In genomic region chr5:28317917-28318267, GRCm38 (mm10) we compare ENCODE assay signal across 8 mouse cellular contexts. TPM values are rescaled to one million over a fixed set of nuclear protein-coding genes. Genes with fewer than 3 reads are reported as not detected.
DNase-seq lines count a peak whose midpoint lies in the region; ATAC-seq and TF ChIP-seq lines count a peak whose summit lies in the region.

No protein-coding gene starts in this region.

- peak in 1 of 2 experiments; percentile 55 for DNase-seq in spleen, adult 2 months (ENCODE audit: low read depth in 1 of 2, low spot score in 2 of 2)
- no peak for DNase-seq in spleen, postnatal 14 days (ENCODE audit: low spot score in 2 of 2)
- peak; percentile 22 for DNase-seq in embryo, embryonic 9.5 days (ENCODE audit: extremely low spot score)
- peak; percentile 27 for DNase-seq in neural tube, embryonic 10.5 days (ENCODE audit: extremely low spot score, low spot score)
- DNase-seq in urinary bladder, postnatal 14 days (ENCODE audit: low spot score) = no peak
- DNase-seq in gastrocnemius, postnatal 25 days = no peak

- peak; percentile 47 for ATAC-seq in inflammation-experienced regulatory T-cells, adult 6 months
- ATAC-seq in megakaryocyte-erythroid progenitor cell, adult 5-6 weeks (replicated peaks; ENCODE audit: low FRiP score, low TSS enrichment, poor library complexity, severe bottlenecking) = no peak

- peak overlapping the region; percentile 34 for H3K4me3 ChIP-seq in spleen, adult 2 months (ENCODE audit: extremely low read depth, insufficient read depth, insufficient read length)

- H3K4me1 ChIP-seq in spleen, adult 2 months (ENCODE audit: control insufficient read depth, insufficient read depth, insufficient read length) = peaks cover 9% of the 10 kb centered on the region

- H3K36me3 ChIP-seq in spleen, adult 2 months (ENCODE audit: control insufficient read depth, insufficient read depth, low read length) = no peaks in the 10 kb centered on the region

- H3K27ac ChIP-seq in spleen, adult 2 months (ENCODE audit: insufficient read depth, low read length) = no peak overlapping the region

- no peak for TF ChIP-seq POLR2A in spleen, adult 2 months (IDR thresholded peaks at IDR 0.05; ENCODE audit: low read depth, low read length)

- H3K27me3 ChIP-seq in spleen, adult 2 months (ENCODE audit: control insufficient read depth, insufficient read depth, low read length) = no peaks in the 10 kb centered on the region

- no peak for TF ChIP-seq CTCF in spleen, adult 2 months (IDR thresholded peaks at IDR 0.05; ENCODE audit: extremely low read depth, insufficient read depth, insufficient read length, insufficient replicate concordance)

- WGBS in spleen, adult 2 months = 1% methylated on average over 3 of the region's 3 CpGs

RNA-seq across cellular contexts. Expression of gene Rbm33, which starts 1.0 kb away (rescaled TPM):
- 33.3 and 44.0 TPM in 2 replicates for polyA plus RNA-seq in spleen, adult 2 months (2012; rRNA removed)
- polyA plus RNA-seq in inflammation-experienced regulatory T-cells, adult 6 months (2017; shearing (Covaris generic)) = 10 to 100 TPM in 2 of 3 experiments, 1 to 10 TPM in 1; 9.1 to 14.9 (median 13.9) TPM
- total RNA-seq in gastrocnemius, postnatal 25 days (2021) = 10 to 100 TPM; 29.4 to 29.9 TPM
- total RNA-seq in megakaryocyte-erythroid progenitor cell, adult 5-6 weeks (2014; fragmentation: Nextera tagmentation) = 60.5 and 63.1 TPM in 2 replicates
- total RNA-seq in megakaryocyte-erythroid progenitor cell, adult 5-6 weeks (2017) = 36.8 and 60.4 TPM in 2 replicates

Comparison
In these comparisons a context has a peak if more than half of its experiments do, and no peak if none do; other contexts are left out.
1. DNase-seq: peak in embryo, embryonic 9.5 days (single experiment) and neural tube, embryonic 10.5 days (single experiment); none in spleen, postnatal 14 days (0 of 2), urinary bladder, postnatal 14 days (single experiment) and gastrocnemius, postnatal 25 days (single experiment).